8 mouse cellular contexts compared by ENCODE assay signal in genomic region chr5:20944961-20945748, GRCm38 (mm10). TPM values are rescaled to one million over a fixed set of nuclear protein-coding genes. Genes with fewer than 3 reads are reported as not detected.
DNase-seq lines count a peak whose midpoint lies in the region; ATAC-seq and TF ChIP-seq lines count a peak whose summit lies in the region.

No protein-coding gene starts in this region.

- intact Hi-C loops in gastrocnemius, adult 2 months (cut with DNase I) = no loop called here

- no peak overlapping the region for H3K9ac ChIP-seq in kidney, embryonic 15.5 days
- H3K9ac ChIP-seq in forebrain, postnatal 0 days = no peak overlapping the region

- peak overlapping the region; percentile 26 for H3K4me3 ChIP-seq in gastrocnemius, adult 2 months
- peak overlapping the region; percentile 60 for H3K4me3 ChIP-seq in bone marrow macrophage, adult 2 months (ENCODE audit: insufficient read depth, low read length)
- H3K4me3 ChIP-seq in kidney, embryonic 15.5 days (replicated peaks) = no peak overlapping the region
- no peak overlapping the region for H3K4me3 ChIP-seq in forebrain, postnatal 0 days (ENCODE audit: low read depth, low read length)

- H3K27me3 ChIP-seq in kidney, embryonic 15.5 days = no peaks in the 10 kb centered on the region
- no peaks in the 10 kb centered on the region for H3K27me3 ChIP-seq in forebrain, postnatal 0 days (ENCODE audit: insufficient read depth, low read length)

- H3K36me3 ChIP-seq in kidney, embryonic 15.5 days = no peaks in the 10 kb centered on the region
- H3K36me3 ChIP-seq in forebrain, postnatal 0 days (ENCODE audit: insufficient read depth) = no peaks in the 10 kb centered on the region

- peak overlapping the region; percentile 56 for H3K27ac ChIP-seq in gastrocnemius, adult 2 months
- peak overlapping the region; percentile 80 for H3K27ac ChIP-seq in bone marrow macrophage, adult 2 months (ENCODE audit: insufficient read depth, low read depth, low read length)
- peak overlapping the region; percentile 43; the same call in 1 of the 2 replicates for H3K27ac ChIP-seq in kidney, embryonic 15.5 days
- H3K27ac ChIP-seq in forebrain, postnatal 0 days (ENCODE audit: low read depth, low read length) = no peak overlapping the region; the same call in 1 of the 2 replicates

- peaks cover 47% of the 10 kb centered on the region for H3K4me1 ChIP-seq in bone marrow macrophage, adult 2 months (ENCODE audit: control insufficient read depth, insufficient read depth, low read length)
- H3K4me1 ChIP-seq in kidney, embryonic 15.5 days = peaks cover 32% of the 10 kb centered on the region
- 0 out of 2 replicates have a peak, but pooled peaks cover 8% of the 10 kb centered on the region for H3K4me1 ChIP-seq in forebrain, postnatal 0 days (ENCODE audit: insufficient read depth)

- 66% methylated on average over 13 of the region's 13 CpGs for WGBS in kidney, embryonic 15.5 days
- 77% methylated on average over 13 of the region's 13 CpGs for WGBS in forebrain, postnatal 0 days

- no peak for TF ChIP-seq POLR2A in bone marrow macrophage, adult 2 months (IDR thresholded peaks at IDR 0.05; ENCODE audit: borderline replicate concordance, low read depth, low read length)

- TF ChIP-seq CTCF in gastrocnemius, adult 2 months (IDR thresholded peaks at IDR 0.05) = no peak
- TF ChIP-seq CTCF in bone marrow macrophage, adult 2 months (IDR thresholded peaks at IDR 0.05; ENCODE audit: low read depth, low read length) = no peak
- TF ChIP-seq CTCF in forebrain, postnatal 0 days (IDR thresholded peaks at IDR 0.05; ENCODE audit: low read depth) = no peak

- no peak for DNase-seq in gastrocnemius, adult 2 months
- no peak for DNase-seq in gastrocnemius, adult 8-10 months (ENCODE audit: low spot score in 2 of 2)
- DNase-seq in layer of hippocampus, adult 9-10 months (ENCODE audit: low spot score) = no peak
- no peak for DNase-seq in forebrain, postnatal 0 days
- no peak for DNase-seq in gastrocnemius, postnatal 25 days

- H3K4me2 ChIP-seq in kidney, embryonic 15.5 days = no peak overlapping the region
- no peak overlapping the region for H3K4me2 ChIP-seq in forebrain, postnatal 0 days (ENCODE audit: low read depth)

- no peak for ATAC-seq in kidney, embryonic 15.5 days (replicated peaks; ENCODE audit: low FRiP score)
- ATAC-seq in megakaryocyte, adult 5-6 weeks (ENCODE audit: poor library complexity, severe bottlenecking) = peak; percentile 71
- no peak for ATAC-seq in forebrain, postnatal 0 days

- H3K9me3 ChIP-seq in kidney, embryonic 15.5 days (replicated peaks) = no peaks in the 10 kb centered on the region
- no peaks in the 10 kb centered on the region for H3K9me3 ChIP-seq in forebrain, postnatal 0 days (ENCODE audit: low read length)

RNA-seq across cellular contexts. Expression of gene Rsbn1l, which starts 11.0 kb away (rescaled TPM):
- 1 to 10 TPM; 9.2 to 9.9 TPM for total RNA-seq in gastrocnemius, adult 2 months (2021)
- 1 to 10 TPM; 7.6 to 9.1 (median 8.9) TPM for total RNA-seq in gastrocnemius, adult 8-10 months (2022)
- polyA plus RNA-seq in bone marrow macrophage, adult 2 months (2012; ENCODE audit: insufficient read depth, insufficient read length, missing spikeins) = 34.7 and 35.8 TPM in 2 replicates
- 5.6 and 6.4 TPM in 2 replicates for polyA plus RNA-seq in kidney, embryonic 15.5 days (2015; fragmentation: Nextera tagmentation; extraction: Ambion mirVana)
- total RNA-seq in megakaryocyte, adult 5-6 weeks (2015) = 27.6 and 31.7 TPM in 2 replicates
- 42.2 and 52.9 TPM in 2 replicates for total RNA-seq in megakaryocyte, adult 5-6 weeks (2017)
- total RNA-seq in forebrain, postnatal 0 days (2014; rRNA removed) = 5.3 and 5.4 TPM in 2 replicates
- 3.0 and 3.1 TPM in 2 replicates for polyA plus RNA-seq in forebrain, postnatal 0 days (2015; fragmentation: Nextera tagmentation; extraction: Ambion mirVana)
- total RNA-seq in gastrocnemius, postnatal 25 days (2021) = 1 to 10 TPM; 6.4 to 7.8 TPM

Comparison
In these comparisons a context has a peak if more than half of its experiments do, and no peak if none do; other contexts are left out.
1. H3K4me3 ChIP-seq: peak in gastrocnemius, adult 2 months (single experiment) and bone marrow macrophage, adult 2 months (single experiment); none in kidney, embryonic 15.5 days (single experiment) and forebrain, postnatal 0 days (single experiment).